Mouse (Mus musculus): ENCODE data around the gene Kcnc2. TPM values are rescaled to one million over a fixed set of nuclear protein-coding genes. Genes with fewer than 3 reads are reported as not detected.
"Not testable (repeated sequence)": the region's sequence is repeated elsewhere in the genome, so short reads cannot be mapped to it uniquely, and the experiment has no call there.

Kcnc2 gene
- total RNA-seq (2021): 10 to 100 TPM; 90.6 to 91.3 TPM
- long read RNA-seq, experiment 1, full-length matches to known transcripts: 1 of 119 reads
- long read RNA-seq, experiment 1, partial matches to known transcripts: 42 of 119 reads
- long read RNA-seq, experiment 1, other reads (novel, unspliced or antisense): 76 of 119 reads
- long read RNA-seq, experiment 2, partial matches to known transcripts: 35 of 87 reads
- long read RNA-seq, experiment 2, other reads (novel, unspliced or antisense): 52 of 87 reads

DNA sequence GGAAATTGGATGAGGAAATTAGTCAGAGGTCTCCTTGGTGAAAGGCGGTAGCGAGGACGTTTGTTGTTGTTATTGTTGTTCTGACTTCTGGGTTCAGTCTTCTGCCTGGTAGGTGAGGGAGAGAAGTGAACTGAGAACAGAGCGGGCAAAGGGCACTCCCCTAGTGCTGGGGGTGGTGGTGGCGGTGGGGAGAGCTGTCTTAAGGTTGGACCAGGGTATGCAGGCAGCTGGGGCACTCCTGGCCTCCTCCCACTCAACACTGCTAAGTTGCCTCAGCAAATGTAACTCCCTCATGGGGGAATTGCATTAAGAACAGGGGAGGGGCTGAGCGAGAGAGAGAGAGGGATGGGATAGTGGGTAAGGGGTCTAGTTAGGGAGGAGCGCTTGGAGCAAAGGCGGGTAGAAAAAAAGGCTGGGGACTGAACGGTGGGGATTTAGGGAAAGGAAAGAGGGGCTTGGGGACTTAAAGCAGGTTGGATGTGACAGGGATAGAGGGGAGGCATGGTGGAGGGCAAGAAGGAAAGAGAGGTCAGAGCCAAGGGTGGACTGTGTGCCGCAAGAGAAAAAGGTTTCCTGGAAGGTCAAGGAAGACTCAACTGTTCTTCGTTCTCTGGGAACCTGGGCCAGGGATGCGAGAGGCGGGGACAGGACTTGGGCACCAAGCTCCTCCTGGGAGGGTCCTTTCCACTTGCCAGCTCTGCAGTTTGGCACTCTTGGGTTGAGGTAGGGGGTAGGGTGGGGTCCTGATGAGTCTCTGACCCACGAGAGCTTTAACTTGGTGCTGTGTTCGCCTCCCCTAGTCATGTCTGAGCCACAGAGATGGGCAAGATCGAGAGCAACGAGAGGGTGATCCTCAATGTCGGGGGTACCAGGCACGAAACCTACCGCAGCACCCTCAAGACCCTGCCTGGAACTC, at the start of gene Kcnc2:
Gene Kcnc2 (plus strand): TSS at position 235 of the 916 bp plus-strand sequence.
- intact Hi-C loops (cut with DNase I): no loop called here
- DNase-seq (ENCODE audit: extremely low spot score in 1 of 2, low spot score in 2 of 2): peak in 1 of 2 experiments; percentile 26
- no peak for TF ChIP-seq CTCF (IDR thresholded peaks at IDR 0.05)
- Histone ChIP-seq H3K4me3 (peak within 1 kb of the TSS; percentile 67), H3K27ac (peak within 1 kb of the TSS; percentile 89)

DNA sequence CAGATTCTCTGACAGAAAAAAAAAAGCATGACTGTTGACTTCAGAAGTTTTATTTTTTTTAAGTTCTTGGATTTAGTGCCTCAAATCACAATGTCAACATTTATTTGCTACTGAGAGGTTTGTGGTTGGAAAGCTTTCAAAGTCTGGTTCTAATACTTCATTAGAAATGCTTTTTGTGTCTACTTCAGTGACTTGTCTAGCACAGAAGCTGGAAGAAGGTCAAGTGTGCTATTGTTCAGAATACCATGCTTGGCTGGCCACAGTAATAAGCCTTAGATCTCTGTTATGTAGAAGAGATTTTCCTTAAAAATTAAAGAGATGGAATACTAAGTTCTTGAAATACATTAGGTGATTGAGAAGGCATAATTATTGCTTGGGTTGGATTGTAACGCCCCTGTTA, 43.8 kb upstream of the Kcnc2 start:
- no peak for TF ChIP-seq CTCF (IDR thresholded peaks at IDR 0.05)
- intact Hi-C loops (cut with DNase I): no loop called here
- no peak for DNase-seq (ENCODE audit: extremely low spot score in 1 of 2, low spot score in 2 of 2)
- no peak overlapping the region for H3K27ac ChIP-seq
- no peak overlapping the region for H3K4me3 ChIP-seq

DNA sequence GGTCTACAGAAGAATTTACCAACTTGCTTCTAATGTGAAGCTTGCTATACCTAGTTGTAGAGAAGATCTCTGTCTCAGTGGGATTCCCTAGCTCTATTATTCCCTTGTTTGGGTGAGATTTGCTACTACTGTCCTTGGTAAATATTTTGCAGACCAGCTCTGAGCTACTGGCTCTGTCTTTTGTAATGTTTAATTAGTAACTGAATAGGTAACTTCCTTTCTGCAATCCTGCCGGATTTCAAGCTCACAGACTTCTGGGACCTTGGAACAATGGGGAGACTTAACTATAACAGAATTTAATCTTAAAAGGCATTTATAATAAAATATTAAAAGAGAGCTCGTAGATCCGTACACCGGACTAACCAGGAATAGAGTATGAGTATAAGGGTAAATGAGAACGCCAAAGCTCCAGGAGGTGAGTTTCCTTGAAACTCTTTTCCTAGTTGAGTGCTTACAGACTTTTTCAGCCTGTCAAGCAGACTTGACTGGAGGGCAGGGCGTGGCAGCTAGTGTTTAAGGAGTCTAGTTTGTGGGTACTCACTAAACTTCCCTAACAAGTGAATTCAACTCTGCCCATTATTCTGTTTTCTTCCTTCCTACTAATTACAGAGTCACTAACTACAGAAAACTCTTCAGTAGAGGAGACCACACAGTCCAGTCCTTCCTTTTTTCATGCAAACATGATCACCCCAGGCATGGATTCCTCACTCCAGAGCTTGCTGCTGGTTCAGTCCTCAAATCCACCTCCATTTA, 41.7 kb upstream of the Kcnc2 start:
- DNase-seq (ENCODE audit: extremely low spot score in 1 of 2, low spot score in 2 of 2); H3K27ac ChIP-seq; intact Hi-C loops (cut with DNase I); H3K4me3 ChIP-seq: not testable (repeated sequence)

DNA sequence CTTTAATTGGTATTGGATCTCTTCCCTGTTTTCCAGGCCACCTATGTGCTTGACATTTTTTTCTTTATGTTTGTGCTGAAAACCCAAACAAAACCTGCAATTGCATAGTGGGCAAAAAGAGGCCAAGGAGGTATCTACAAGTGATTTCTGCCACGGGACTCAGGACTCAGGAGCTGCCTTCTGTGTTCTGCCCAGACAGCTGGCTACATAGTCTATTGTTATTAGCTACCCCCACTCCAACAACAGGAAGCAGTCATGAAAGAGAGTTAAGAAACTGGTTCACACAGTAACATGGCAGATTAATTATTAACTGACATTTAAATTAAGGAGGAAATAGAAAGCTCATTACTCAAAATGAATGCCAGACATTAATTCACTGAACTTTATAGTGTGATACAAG, 38.2 kb upstream of the Kcnc2 start:
- intact Hi-C loops (cut with DNase I); DNase-seq (ENCODE audit: extremely low spot score in 1 of 2, low spot score in 2 of 2); H3K4me3 ChIP-seq; H3K27ac ChIP-seq: not testable (repeated sequence)

DNA sequence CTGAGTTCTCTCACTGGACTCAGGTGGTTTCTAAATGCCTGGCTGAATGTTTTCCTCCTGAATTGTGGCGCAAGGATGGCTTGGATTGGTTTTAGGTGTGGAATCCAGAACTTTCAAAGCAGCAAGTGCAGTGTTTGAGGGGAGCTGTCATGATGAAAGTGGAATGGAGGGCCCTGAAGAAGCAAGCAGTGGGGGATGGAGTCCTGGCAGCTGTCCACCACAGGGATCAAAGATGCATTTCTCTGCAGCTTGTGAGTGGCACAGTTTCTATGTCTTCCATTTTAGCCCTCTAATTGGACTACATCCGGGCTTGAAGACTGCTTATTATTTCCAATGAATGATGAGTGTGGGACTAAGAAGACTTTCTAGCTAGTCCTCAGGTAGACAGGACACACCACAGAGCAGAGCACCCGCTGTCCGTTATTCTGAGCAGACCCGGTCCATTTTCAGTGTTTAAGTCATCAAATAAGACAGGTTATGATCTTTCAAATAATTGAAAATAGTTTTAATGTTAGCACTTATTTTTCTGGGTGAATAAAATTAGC, 35.5 kb upstream of the Kcnc2 start:
- DNase-seq (ENCODE audit: extremely low spot score in 1 of 2, low spot score in 2 of 2); H3K27ac ChIP-seq; intact Hi-C loops (cut with DNase I); H3K4me3 ChIP-seq: not testable (repeated sequence)

DNA sequence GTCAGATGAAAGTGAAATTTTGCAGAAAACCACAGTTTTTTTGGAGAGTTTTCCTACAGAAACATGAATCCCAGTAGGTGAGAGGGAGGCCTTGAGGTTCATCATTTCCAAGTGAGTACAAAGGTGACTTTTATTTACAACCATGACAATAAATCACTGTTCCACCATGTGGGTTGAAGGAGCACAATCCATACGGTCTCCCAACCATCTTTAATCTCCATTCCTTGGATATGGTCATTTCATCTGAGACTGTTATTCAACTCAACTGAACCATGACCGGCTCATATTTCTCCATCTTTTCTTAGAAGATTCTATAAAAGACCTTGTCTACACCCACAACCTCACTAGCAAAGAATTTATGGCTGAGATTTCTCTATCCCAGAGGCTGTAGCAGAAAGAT, 22.6 kb upstream of the Kcnc2 start:
- intact Hi-C loops (cut with DNase I): no loop called here
- Histone ChIP-seq H3K27ac (no peak overlapping the region), H3K4me3 (no peak overlapping the region)
- DNase-seq (ENCODE audit: extremely low spot score in 1 of 2, low spot score in 2 of 2): no peak
- no peak for TF ChIP-seq CTCF (IDR thresholded peaks at IDR 0.05)

DNA sequence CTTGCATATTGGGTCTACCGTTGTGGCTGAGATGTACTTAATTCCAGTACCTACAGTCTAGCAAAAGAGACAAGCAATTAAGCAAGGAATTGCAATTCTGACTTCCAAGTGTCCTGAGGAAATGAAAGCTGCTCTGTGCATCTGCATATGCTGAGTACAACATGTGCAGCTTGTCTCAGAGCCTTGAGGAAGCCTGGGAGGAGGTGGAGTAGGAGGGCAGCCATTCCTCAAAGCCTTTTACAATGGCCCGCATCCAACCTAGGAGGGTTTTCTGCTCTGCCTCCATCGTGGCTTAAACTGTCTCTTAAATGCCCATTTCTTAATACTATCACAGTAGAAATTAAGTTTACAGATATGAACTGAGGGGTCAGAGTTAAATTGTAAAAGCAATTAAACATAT, 7.5 kb upstream of the Kcnc2 start:
- no peak for TF ChIP-seq CTCF (IDR thresholded peaks at IDR 0.05)
- Histone ChIP-seq H3K4me3 (no peak overlapping the region), H3K27ac (no peak overlapping the region)
- intact Hi-C loops (cut with DNase I): loop anchor here (1.0 kb wide), 1 partner anchor 218 kb away; no protein-coding TSS in a partner anchor
- peak; percentile 19 to 34 for DNase-seq (ENCODE audit: extremely low spot score in 1 of 2, low spot score in 2 of 2)

DNA sequence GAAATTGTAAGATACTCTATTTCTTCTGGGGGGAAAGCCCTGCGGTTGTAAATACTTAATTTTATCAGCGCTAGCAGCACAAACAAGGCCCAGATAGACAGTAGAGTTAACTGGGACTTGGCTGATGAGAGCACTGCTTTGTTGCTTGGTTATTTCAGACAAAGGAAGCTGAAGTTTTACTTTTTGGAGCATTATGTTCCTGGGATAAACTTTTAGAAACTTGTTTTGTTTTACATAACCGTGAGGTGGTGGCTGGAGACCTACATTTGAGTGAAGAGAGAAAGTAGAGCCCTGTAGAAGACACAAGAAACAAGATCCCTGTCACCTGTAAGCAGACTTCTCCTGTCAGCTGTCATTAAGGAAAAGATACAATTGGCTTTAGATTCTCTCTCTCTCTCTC, 1.4 kb upstream of the Kcnc2 start:
- peak overlapping the region; percentile 89; the same call in 1 of the 2 replicates for H3K27ac ChIP-seq
- H3K4me3 ChIP-seq: peak overlapping the region; percentile 67
- intact Hi-C loops (cut with DNase I): no loop called here
- no peak for DNase-seq (ENCODE audit: extremely low spot score in 1 of 2, low spot score in 2 of 2)
- no peak for TF ChIP-seq CTCF (IDR thresholded peaks at IDR 0.05)

DNA sequence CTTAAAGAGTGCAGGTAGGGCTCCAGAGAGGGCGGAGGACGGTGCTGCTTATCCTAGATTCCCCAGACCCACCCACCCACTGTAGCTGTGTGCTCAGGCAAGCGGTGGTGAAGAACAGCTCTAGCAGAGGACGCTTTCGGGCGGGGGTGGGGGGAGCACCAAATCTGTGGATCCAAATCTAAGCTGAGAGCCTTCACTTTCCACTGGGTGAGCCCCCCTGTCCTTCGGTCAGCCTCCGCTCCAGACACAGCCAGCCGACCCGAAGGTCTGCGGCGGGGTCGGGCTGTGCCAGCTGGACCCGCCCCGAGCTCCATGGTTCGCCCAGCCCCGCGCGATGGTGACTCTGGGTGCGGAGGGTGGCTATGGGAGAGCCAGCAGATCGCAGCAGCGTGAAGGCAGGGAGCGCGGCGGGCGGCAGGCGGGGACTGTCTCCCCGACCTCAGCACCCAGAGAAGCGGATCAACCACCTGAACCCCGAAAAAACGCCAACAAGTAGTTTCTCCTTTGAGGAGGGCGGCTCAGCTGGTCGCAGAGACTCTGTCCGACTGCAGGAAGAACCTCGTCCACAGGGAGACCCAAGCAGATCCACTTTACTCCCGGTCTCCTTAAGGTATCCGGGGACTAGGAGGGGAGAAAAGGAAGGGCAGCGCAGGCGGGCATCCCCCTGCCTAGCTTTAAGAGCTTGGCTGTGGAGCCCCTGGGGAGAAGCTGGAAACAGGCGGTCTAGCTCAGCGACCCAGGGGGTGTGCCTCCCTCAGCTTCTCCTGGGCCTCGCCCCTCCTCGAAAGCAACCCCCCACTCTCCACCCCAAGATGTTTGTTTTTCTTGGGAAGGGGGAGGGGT, 761 bp upstream of the Kcnc2 start:
- TF ChIP-seq CTCF (IDR thresholded peaks at IDR 0.05): no peak
- intact Hi-C loops (cut with DNase I): no loop called here
- peak overlapping the region; percentile 89 for H3K27ac ChIP-seq
- peak; percentile 38 to 59 for DNase-seq (ENCODE audit: extremely low spot score in 1 of 2, low spot score in 2 of 2)
- H3K4me3 ChIP-seq: peak overlapping the region; percentile 67

DNA sequence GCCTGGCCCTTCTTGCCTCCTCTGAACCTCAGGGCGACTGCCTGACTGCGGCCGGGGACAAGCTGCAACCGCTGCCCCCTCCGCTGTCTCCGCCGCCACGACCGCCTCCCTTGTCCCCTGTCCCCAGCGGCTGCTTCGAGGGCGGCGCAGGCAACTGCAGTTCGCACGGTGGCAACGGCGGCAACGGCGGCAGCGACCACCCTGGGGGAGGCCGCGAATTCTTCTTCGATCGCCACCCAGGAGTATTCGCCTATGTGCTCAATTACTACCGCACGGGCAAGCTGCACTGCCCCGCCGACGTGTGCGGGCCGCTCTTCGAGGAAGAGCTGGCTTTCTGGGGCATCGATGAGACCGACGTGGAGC, 863 bp downstream of the Kcnc2 start:
- TF ChIP-seq CTCF (IDR thresholded peaks at IDR 0.05): no peak; the same call in 1 of the 2 replicates
- peak in 1 of 2 experiments; percentile 20 for DNase-seq (ENCODE audit: extremely low spot score in 1 of 2, low spot score in 2 of 2)
- peak overlapping the region; percentile 67 for H3K4me3 ChIP-seq
- peak overlapping the region; percentile 89; the same call in 1 of the 2 replicates for H3K27ac ChIP-seq
- intact Hi-C loops (cut with DNase I): no loop called here

DNA sequence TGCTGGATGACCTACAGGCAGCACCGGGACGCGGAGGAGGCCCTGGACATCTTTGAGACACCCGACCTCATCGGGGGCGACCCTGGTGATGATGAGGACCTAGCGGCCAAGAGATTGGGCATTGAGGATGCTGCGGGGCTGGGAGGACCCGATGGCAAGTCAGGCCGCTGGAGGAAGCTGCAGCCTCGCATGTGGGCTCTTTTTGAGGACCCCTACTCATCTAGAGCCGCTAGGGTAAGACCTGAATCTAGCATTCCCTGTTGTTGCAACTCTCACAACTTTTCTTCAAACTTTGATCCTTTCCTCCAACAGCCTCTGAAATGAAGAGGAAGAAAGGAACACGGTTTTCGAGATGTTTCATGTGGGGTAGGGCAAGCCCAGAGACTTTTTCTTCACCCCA, 1.2 kb downstream of the Kcnc2 start:
- no peak for TF ChIP-seq CTCF (IDR thresholded peaks at IDR 0.05)
- H3K4me3 ChIP-seq: peak overlapping the region; percentile 67
- H3K27ac ChIP-seq: no peak overlapping the region; the same call in 1 of the 2 replicates
- intact Hi-C loops (cut with DNase I): no loop called here
- DNase-seq (ENCODE audit: extremely low spot score in 1 of 2, low spot score in 2 of 2): no peak

All from left cerebral cortex, adult 2 months (tissue).